Mouse (Mus musculus): ENCODE measurements at regions not wholly inside any gene's neighbourhood (a gene's known extent, or its start where the extent isn't known, plus 50 kb on each side); places are given as distances from the start of the nearest gene placed in this dataset.

- TF ChIP-seq CTCF (IDR thresholded peaks at IDR 0.05; ENCODE audit: borderline replicate concordance, insufficient read depth, low read depth, low read length) (no peak), POLR2A (IDR thresholded peaks at IDR 0.05; ENCODE audit: borderline replicate concordance, insufficient read depth, low read length) (no peak)
Observed at GRCm38 (mm10) chr13:110563967-110564366, 169.1 kb downstream of the Plk2 start.
